Mouse (Mus musculus) stomach, embryonic 16.5 days (tissue): ENCODE results near the gene Chrm4. TPM values are rescaled to one million over a fixed set of nuclear protein-coding genes. Genes with fewer than 3 reads are reported as not detected.

Source experiments
- ATAC-seq: fragments of 200-750 bp; cut with Nextera tagmentation; 2 replicates; pipeline ENCODE4 v1.8.0; 2017; ENCODE audit warnings: moderate number of reproducible peaks, moderate TSS enrichment; ENCODE audit not compliant: insufficient read depth, low FRiP score
- H3K27ac ChIP-seq: fragments of 300-500 bp; sonication (generic); 2 replicates; pipeline ENCODE4 v1.5.1; 2014; ENCODE audit warnings: low read length
- H3K27me3 ChIP-seq: fragments of 300-500 bp; sonication (generic); 2 replicates; pipeline ENCODE4 v1.6.1; 2014; ENCODE audit warnings: low read length, control low read depth, mixed read lengths; ENCODE audit not compliant: control insufficient read depth, insufficient read depth
- H3K36me3 ChIP-seq: fragments of 300-500 bp; sonication (generic); 2 replicates; pipeline ENCODE4 v1.6.1; 2014; ENCODE audit warnings: low read length; ENCODE audit not compliant: control insufficient read depth, insufficient read depth
- H3K4me1 ChIP-seq: fragments of 300-500 bp; sonication (generic); 2 replicates; pipeline ENCODE4 v1.6.1; 2014; ENCODE audit warnings: low read length, control low read depth, mixed read lengths; ENCODE audit not compliant: control insufficient read depth, insufficient read depth
- H3K4me2 ChIP-seq: fragments of 300-500 bp; sonication (generic); 2 replicates; pipeline ENCODE4 v1.6.1; 2014; ENCODE audit warnings: low read depth, low read length, mixed read lengths
- H3K4me3 ChIP-seq: fragments of 300-500 bp; sonication (generic); replicated peaks from 2 replicates; pipeline ENCODE4 v1.5.1; 2014; ENCODE audit warnings: mild to moderate bottlenecking, low read length
- H3K9ac ChIP-seq: fragments of 300-500 bp; sonication (generic); 2 replicates; pipeline ENCODE4 v1.6.1; 2014; ENCODE audit warnings: low read length
- H3K9me3 ChIP-seq: fragments of 300-500 bp; sonication (generic); replicated peaks from 2 replicates; pipeline ENCODE4 v1.6.1; 2016; ENCODE audit warnings: low read length, control low read depth; ENCODE audit not compliant: control insufficient read depth
- WGBS: fragments of 180-500 bp; shearing (Covaris S2); extraction: QIAGEN DNeasy Blood & Tissue Kit; methylation state at CpG from one replicate; pipeline ENCODE4 v1.1.7; 2014; 5-methylcytosine and 5-hydroxymethylcytosine counted together
- polyA plus RNA-seq: library from polyadenylated mRNA; unstranded; fragments of >200 nt; fragmentation: Nextera tagmentation; extraction: Ambion mirVana; gene quantifications from 2 replicates; pipeline ENCODE4 v1.2.1, GENCODE M21; 2015

Chrm4 gene
- polyA plus RNA-seq, 1 experiment from 2014 or later, result 0.27 TPM

- Histone ChIP-seq H3K9me3 (no peaks in the 10 kb centered on the region), H3K9ac (no peak overlapping the region), H3K4me1 (peaks cover 19% of the 10 kb centered on the region), H3K4me2 (no peak overlapping the region), H3K27ac (no peak overlapping the region), H3K4me3 (no peak overlapping the region), H3K27me3 (peaks cover 27% of the 10 kb centered on the region), H3K36me3 (no peaks in the 10 kb centered on the region)
- ATAC-seq, result no peak
- 56% methylated on average over 4 of the region's 4 CpGs for WGBS
Measured at GRCm38 (mm10) chr2:91920130-91920529, 6.9 kb upstream of the Chrm4 start.

GRCm38 (mm10) chr2:91921181-91921789 lies 5.8 kb upstream of the Chrm4 start:
- peak overlapping the region; percentile 89 for H3K4me2 ChIP-seq
- no peaks in the 10 kb centered on the region for H3K36me3 ChIP-seq
- WGBS, result 3% methylated on average over 31 of the region's 31 CpGs
- peak overlapping the region; percentile 58 for H3K4me3 ChIP-seq
- H3K9me3 ChIP-seq, result no peaks in the 10 kb centered on the region
- H3K27me3 ChIP-seq, result peaks cover 27% of the 10 kb centered on the region
- no peak overlapping the region; the same call in 1 of the 2 replicates for H3K9ac ChIP-seq
- H3K27ac ChIP-seq, result no peak overlapping the region
- no peak for ATAC-seq
- H3K4me1 ChIP-seq, result peaks cover 19% of the 10 kb centered on the region

- Histone ChIP-seq H3K36me3 (no peaks in the 10 kb centered on the region), H3K9ac (peak overlapping the region; percentile 46), H3K27ac (no peak overlapping the region), H3K4me2 (peak overlapping the region; percentile 89), H3K27me3 (peaks cover 27% of the 10 kb centered on the region), H3K4me1 (peaks cover 19% of the 10 kb centered on the region), H3K9me3 (no peaks in the 10 kb centered on the region), H3K4me3 (peak overlapping the region; percentile 58)
- ATAC-seq, result peak; percentile 49; the same call in 1 of the 2 replicates
- WGBS, result under 1% methylated on average over 64 of the region's 64 CpGs
Measured at GRCm38 (mm10) chr2:91921790-91922570, 5.1 kb upstream of the Chrm4 start.

- 3% methylated on average over 37 of the region's 37 CpGs for WGBS
- no peak overlapping the region for H3K27ac ChIP-seq
- H3K4me3 ChIP-seq, result peak overlapping the region; percentile 58
- no peak for ATAC-seq
- no peak overlapping the region for H3K9ac ChIP-seq
- H3K27me3 ChIP-seq, result peaks cover 27% of the 10 kb centered on the region
- H3K4me2 ChIP-seq, result peak overlapping the region; percentile 89
- peaks cover 19% of the 10 kb centered on the region for H3K4me1 ChIP-seq
- no peaks in the 10 kb centered on the region for H3K9me3 ChIP-seq
- H3K36me3 ChIP-seq, result no peaks in the 10 kb centered on the region
Measured at GRCm38 (mm10) chr2:91922586-91923414, 4.2 kb upstream of the Chrm4 start.

- WGBS, result 4% methylated on average over 54 of the region's 54 CpGs
- Histone ChIP-seq H3K4me1 (peaks cover 23% of the 10 kb centered on the region), H3K36me3 (no peaks in the 10 kb centered on the region), H3K27me3 (peaks cover 27% of the 10 kb centered on the region), H3K4me2 (peak overlapping the region; percentile 89), H3K9me3 (no peaks in the 10 kb centered on the region), H3K27ac (no peak overlapping the region), H3K9ac (peak overlapping the region; percentile 36), H3K4me3 (peak overlapping the region; percentile 58)
- ATAC-seq, result no peak
Measured at GRCm38 (mm10) chr2:91923415-91924337, 3.4 kb upstream of the Chrm4 start.

GRCm38 (mm10) chr2:91924726-91925125 lies 2.3 kb upstream of the Chrm4 start:
- WGBS, result 88% methylated on average over 1 of the region's 1 CpGs
- Histone ChIP-seq H3K4me3 (no peak overlapping the region), H3K27me3 (peaks cover 27% of the 10 kb centered on the region), H3K27ac (no peak overlapping the region), H3K9me3 (no peaks in the 10 kb centered on the region), H3K36me3 (no peaks in the 10 kb centered on the region), H3K4me2 (no peak overlapping the region), H3K9ac (no peak overlapping the region), H3K4me1 (peaks cover 23% of the 10 kb centered on the region)
- no peak for ATAC-seq

GRCm38 (mm10) chr2:91925442-91925841 lies 1.6 kb upstream of the Chrm4 start:
- 72% methylated on average over 15 of the region's 15 CpGs for WGBS
- Histone ChIP-seq H3K4me1 (peaks cover 30% of the 10 kb centered on the region), H3K27ac (no peak overlapping the region), H3K27me3 (peaks cover 27% of the 10 kb centered on the region), H3K4me3 (no peak overlapping the region), H3K36me3 (no peaks in the 10 kb centered on the region), H3K9ac (no peak overlapping the region), H3K9me3 (no peaks in the 10 kb centered on the region), H3K4me2 (no peak overlapping the region)
- no peak for ATAC-seq

GRCm38 (mm10) chr2:91927826-91928533 lies 931 bp downstream of the Chrm4 start:
- no peak for ATAC-seq
- Histone ChIP-seq H3K4me3 (no peak overlapping the region), H3K27ac (no peak overlapping the region), H3K4me1 (peaks cover 31% of the 10 kb centered on the region), H3K9ac (no peak overlapping the region), H3K36me3 (no peaks in the 10 kb centered on the region), H3K9me3 (no peaks in the 10 kb centered on the region), H3K4me2 (peak overlapping the region; percentile 41; the same call in 1 of the 2 replicates), H3K27me3 (peaks cover 10% of the 10 kb centered on the region)
- WGBS, result 40% methylated on average over 34 of the region's 34 CpGs
